Mouse (Mus musculus) cerebellum, postnatal 4 days (tissue): ENCODE data around the gene Fmo5.

Source experiments
- DNase-seq, 2 experiments: peaks; one replicate each; pipeline ENCODE4 v3.0.0; 2022; ENCODE audit warnings: low spot score in 2 of 2, mixed read lengths in 1 of 2

The Fmo5 gene

GRCm38 (mm10) chr3:97681321-97682158 lies 52.9 kb downstream of the Fmo5 start:
- peak; percentile 38 to 56 for DNase-seq

DNA sequence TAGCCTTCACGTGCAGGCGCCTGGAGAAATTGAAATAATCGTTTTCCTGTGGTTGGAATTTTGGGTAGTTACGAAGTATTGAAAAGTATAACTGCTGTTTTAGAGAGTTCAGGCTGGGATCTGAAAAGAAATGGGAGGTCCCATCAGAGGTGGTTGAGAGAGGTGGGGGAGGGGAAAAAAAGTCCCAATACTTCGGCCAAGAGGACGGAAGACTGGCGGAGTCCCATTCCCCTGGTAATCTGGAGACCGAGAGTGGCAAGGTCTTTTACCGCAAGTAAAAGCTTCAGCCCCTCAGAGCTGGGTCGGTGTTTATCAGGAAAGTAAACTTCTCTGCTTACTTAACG lies 53.5 kb downstream of the Fmo5 start:
- DNase-seq, result no peak

GRCm38 (mm10) chr3:97682576-97682975 lies 54.0 kb downstream of the Fmo5 start:
- no peak for DNase-seq

- no peak for DNase-seq
Observed at GRCm38 (mm10) chr3:97683560-97684195, 55.1 kb downstream of the Fmo5 start.

- no peak for DNase-seq
Observed at GRCm38 (mm10) chr3:97686372-97687117, 57.9 kb downstream of the Fmo5 start.

DNA sequence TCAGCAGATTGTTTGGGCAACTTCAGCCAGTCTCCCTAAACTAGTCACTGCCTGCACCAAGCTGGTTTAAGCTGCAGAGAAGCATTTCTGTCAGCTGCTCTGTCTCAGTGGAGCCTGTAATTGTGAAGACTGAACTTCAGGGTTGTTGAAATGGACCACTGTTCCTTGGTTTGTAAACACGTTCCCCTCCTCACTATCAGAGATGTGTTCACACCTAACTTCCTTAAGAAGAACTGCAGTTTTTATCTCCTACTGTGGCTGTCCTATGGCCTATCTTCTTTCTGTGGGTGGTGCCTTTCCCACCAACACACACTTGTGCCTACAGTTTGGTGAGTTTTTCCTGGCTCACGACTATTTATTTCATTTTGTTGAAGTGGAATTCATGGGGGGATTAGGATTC lies 60.7 kb downstream of the Fmo5 start:
- DNase-seq, result no peak

GRCm38 (mm10) chr3:97690590-97690989 lies 62.0 kb downstream of the Fmo5 start:
- no peak for DNase-seq

GRCm38 (mm10) chr3:97691443-97692017 lies 62.9 kb downstream of the Fmo5 start:
- DNase-seq, result no peak

DNA sequence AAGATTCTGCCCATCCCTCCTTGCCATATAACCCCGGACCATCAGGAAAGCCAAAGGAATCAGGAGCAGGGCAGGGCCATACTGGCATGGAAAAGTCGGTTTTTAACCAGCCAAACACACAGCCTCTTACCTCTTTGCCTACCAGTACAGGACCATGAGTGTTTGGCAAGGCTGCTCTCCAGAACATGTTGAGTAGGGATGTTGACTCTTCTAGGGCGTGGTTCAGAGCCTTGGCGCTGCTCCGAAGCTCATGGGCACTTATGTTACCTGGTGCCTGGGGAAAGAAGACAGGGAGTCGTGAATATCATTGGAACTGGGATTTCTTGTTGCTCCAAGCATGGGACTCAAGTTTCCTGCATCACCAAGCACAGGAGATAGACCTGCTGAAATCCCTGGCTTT lies 65.2 kb downstream of the Fmo5 start:
- DNase-seq, result no peak

GRCm38 (mm10) chr3:97696866-97697265 lies 68.3 kb downstream of the Fmo5 start:
- no peak for DNase-seq

GRCm38 (mm10) chr3:97697291-97697690 lies 68.7 kb downstream of the Fmo5 start:
- no peak for DNase-seq

- no peak for DNase-seq
Observed at GRCm38 (mm10) chr3:97699061-97699460, 70.5 kb downstream of the Fmo5 start.

DNA sequence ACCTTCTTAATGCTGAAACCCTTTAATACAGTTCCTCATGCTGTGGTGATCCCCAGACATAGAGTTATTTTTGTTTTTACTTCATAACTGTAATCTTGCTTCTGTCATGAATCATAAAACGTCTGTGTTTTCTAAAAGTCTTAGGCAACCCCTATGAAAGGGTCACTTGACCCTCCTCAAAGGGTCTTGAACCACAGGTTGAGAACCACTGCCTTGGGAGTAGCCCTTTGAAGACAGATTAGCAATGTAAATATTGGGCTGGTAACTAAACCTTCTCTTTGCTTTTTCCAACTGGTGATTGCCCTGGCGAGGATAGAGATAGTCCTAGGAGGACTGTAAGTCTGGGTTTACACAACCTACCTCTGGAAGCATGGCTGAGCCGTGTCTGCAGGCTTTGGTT lies 72.6 kb downstream of the Fmo5 start:
- no peak for DNase-seq

GRCm38 (mm10) chr3:97702448-97703080 lies 74.0 kb downstream of the Fmo5 start:
- DNase-seq, result no peak
